Mouse (Mus musculus): ENCODE results near the gene Tmem274.

DNA sequence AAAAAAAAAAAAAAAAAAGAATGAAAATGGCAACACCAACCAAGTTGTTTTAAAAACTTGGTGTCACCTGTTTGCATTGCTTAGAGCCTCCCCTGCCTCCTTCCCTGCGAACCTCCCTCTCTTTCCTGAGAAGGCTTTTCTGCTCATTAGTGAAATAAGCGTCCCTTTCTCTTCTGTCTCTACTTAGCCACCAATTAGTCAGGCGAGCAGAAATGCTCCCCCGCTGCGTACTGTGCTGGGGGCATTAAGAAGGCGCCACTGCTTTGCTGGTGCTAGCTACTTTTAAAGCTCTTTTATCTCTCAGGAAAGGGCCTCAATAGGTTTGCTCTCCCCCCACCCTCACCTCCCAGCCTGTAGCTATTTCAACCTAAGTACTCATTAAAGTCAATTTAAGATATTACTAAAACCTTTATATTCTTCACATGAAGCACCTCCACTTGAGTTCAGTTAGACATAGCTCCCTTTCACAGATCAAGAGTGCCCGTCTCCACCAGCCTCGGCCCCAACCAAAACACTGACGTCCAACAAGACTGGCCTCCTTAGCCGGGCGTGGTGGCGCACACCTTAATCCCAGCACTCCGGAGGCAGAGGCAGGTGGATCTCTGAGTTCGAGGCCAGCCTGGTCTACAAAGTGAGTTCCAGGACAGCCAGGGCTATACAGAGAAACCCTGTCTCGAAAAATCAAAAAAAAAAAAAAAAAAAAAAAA, 28.2 kb downstream of the Tmem274 start:
- TF ChIP-seq CTCF (IDR thresholded peaks at IDR 0.05; ENCODE audit: low read depth) (no peak), EP300 (IDR thresholded peaks at IDR 0.05; ENCODE audit: low read depth) (no peak)

Measured in liver, postnatal 0 days (tissue).